Mouse (Mus musculus) CH12.LX (cell line): ENCODE results near the gene Maml2.

Experiments used
- CTCF ChIP-seq, 2 experiments: IDR thresholded peaks in 1 of 2; conservative IDR thresholded peaks in 1 of 2; 2 replicates each; pipeline ENCODE4 v1.5.1; 2011 to 2012; ENCODE audit warnings: low read depth in 2 of 2, low read length in 2 of 2, improper control_type of control experiment in 1 of 2, inconsistent platforms in 1 of 2, mild to moderate bottlenecking in 1 of 2, moderate library complexity in 1 of 2
- E2F4 ChIP-seq: IDR thresholded peaks from 2 replicates; pipeline ENCODE4 v1.6.1; 2011; ENCODE audit warnings: low read depth, low read length, improper control_type of control experiment; ENCODE audit not compliant: insufficient replicate concordance
- ELF1 ChIP-seq: IDR thresholded peaks from 2 replicates; pipeline ENCODE4 v1.6.1; 2014; ENCODE audit warnings: low read depth, mild to moderate bottlenecking, inconsistent platforms, low read length, improper control_type of control experiment
- MAZ ChIP-seq: IDR thresholded peaks from 2 replicates; pipeline ENCODE4 v1.6.1; 2012; ENCODE audit warnings: low read depth, mild to moderate bottlenecking, inconsistent platforms, low read length, improper control_type of control experiment, moderate library complexity
- MEF2A ChIP-seq: IDR thresholded peaks from 2 replicates; pipeline ENCODE4 v1.6.1; 2014; ENCODE audit warnings: low read depth, mild to moderate bottlenecking, inconsistent platforms, low read length, improper control_type of control experiment, borderline replicate concordance
- POLR2A ChIP-seq: IDR thresholded peaks from 2 replicates; pipeline ENCODE4 v1.6.1; 2011; ENCODE audit warnings: low read depth, mild to moderate bottlenecking, improper control_type of control experiment, low read length
- POLR2AphosphoS2 ChIP-seq: IDR thresholded peaks from 2 replicates; pipeline ENCODE4 v1.6.1; 2011; ENCODE audit warnings: low read depth, low read length, improper control_type of control experiment
- RAD21 ChIP-seq: IDR thresholded peaks from 2 replicates; pipeline ENCODE4 v1.6.1; 2011; ENCODE audit warnings: low read depth, mild to moderate bottlenecking, low read length, improper control_type of control experiment, moderate library complexity
- ZKSCAN1 ChIP-seq: IDR thresholded peaks from 2 replicates; pipeline ENCODE4 v1.6.1; 2012; ENCODE audit warnings: low read depth, inconsistent platforms, low read length, improper control_type of control experiment, borderline replicate concordance

GRCm38 (mm10) chr9:13497690-13498333, 200.1 kb downstream of the Maml2 start:
- no peak for TF ChIP-seq CTCF (conservative IDR thresholded peaks at IDR 0.05 in 1 of 2, IDR thresholded peaks at IDR 0.05 in 1 of 2; ENCODE audit: low read depth in 2 of 2, low read length in 2 of 2)
- TF ChIP-seq RAD21, result no peak
- no peak for TF ChIP-seq POLR2A
- no peak for TF ChIP-seq E2F4
- no peak for TF ChIP-seq ZKSCAN1
- no peak for TF ChIP-seq POLR2AphosphoS2
- TF ChIP-seq ELF1, result no peak
- TF ChIP-seq MEF2A, result no peak
- TF ChIP-seq MAZ, result no peak
